In genomic region chr14:55629312-55629711, GRCm38 (mm10) we compare ENCODE assay signal across 9 mouse cellular contexts. TPM values are rescaled to one million over a fixed set of nuclear protein-coding genes. Genes with fewer than 3 reads are reported as not detected.
A peak's percentile ranks its signal among the peaks of the same experiment; 100 is the strongest.
DNase-seq lines count a peak whose midpoint lies in the region; ATAC-seq lines count a peak whose summit lies in the region.
"Had no signal": no experiment of that assay in that cellular context is flagged by ENCODE, and none has a peak within 500 bp of the region (broad histone marks: within the 10 kb centered on the region; RNA-seq: fewer than 3 reads in every experiment).

No protein-coding gene starts in this region.

- 0 out of 2 replicates have a peak, but pooled peaks cover 4% of the 10 kb centered on the region for H3K4me1 ChIP-seq in heart, embryonic 11.5 days (ENCODE audit: control insufficient read depth, insufficient read depth, low read length)
- H3K4me1 ChIP-seq in midbrain, embryonic 13.5 days (replicated peaks): peaks cover 5% of the 10 kb centered on the region

- H3K9me3 ChIP-seq in heart, embryonic 11.5 days (replicated peaks; ENCODE audit: control insufficient read depth, low read length): no peaks in the 10 kb centered on the region
- H3K9me3 ChIP-seq in midbrain, embryonic 13.5 days: no peaks in the 10 kb centered on the region
- H3K9me3 ChIP-seq: stomach, embryonic 15.5 days had no signal

- no peak overlapping the region for H3K4me3 ChIP-seq in heart, embryonic 11.5 days (ENCODE audit: low read depth, low read length)
- no peak overlapping the region for H3K4me3 ChIP-seq in midbrain, embryonic 13.5 days (replicated peaks)
- H3K4me3 ChIP-seq: stomach, embryonic 15.5 days had no signal

- WGBS in heart, embryonic 11.5 days (ENCODE audit: insufficient replicate concordance): 52% methylated on average over 5 of the region's 5 CpGs
- 49% methylated on average over 5 of the region's 5 CpGs for WGBS in midbrain, embryonic 13.5 days

- no peak overlapping the region for H3K27ac ChIP-seq in heart, embryonic 11.5 days (ENCODE audit: low read depth, low read length)
- H3K27ac ChIP-seq in midbrain, embryonic 13.5 days: no peak overlapping the region
- H3K27ac ChIP-seq: stomach, embryonic 15.5 days had no signal

- peaks cover 58% of the 10 kb centered on the region for H3K36me3 ChIP-seq in heart, embryonic 11.5 days (ENCODE audit: control insufficient read depth, insufficient read depth, low read length)
- H3K36me3 ChIP-seq in midbrain, embryonic 13.5 days: peaks cover 99% of the 10 kb centered on the region

- H3K4me2 ChIP-seq in heart, embryonic 11.5 days: no peak overlapping the region
- no peak overlapping the region for H3K4me2 ChIP-seq in midbrain, embryonic 13.5 days (replicated peaks)
- H3K4me2 ChIP-seq: stomach, embryonic 15.5 days had no signal

- H3K27me3 ChIP-seq in heart, embryonic 11.5 days (ENCODE audit: control insufficient read depth, insufficient read depth, low read length): no peaks in the 10 kb centered on the region
- H3K27me3 ChIP-seq in midbrain, embryonic 13.5 days: no peaks in the 10 kb centered on the region
- H3K27me3 ChIP-seq: stomach, embryonic 15.5 days had no signal

- DNase-seq in heart, adult 18-20 months: peak; percentile 37 to 76
- DNase-seq in urinary bladder, postnatal 14 days (ENCODE audit: low spot score): peak; percentile 50
- DNase-seq in urinary bladder, postnatal 10 days (ENCODE audit: low spot score): no peak
- peak; percentile 31 for DNase-seq in embryo, embryonic 11 days
- DNase-seq in kidney, postnatal 4 days: peak; percentile 73 to 76
- DNase-seq in retina, postnatal 1 day: peak; percentile 39

- H3K9ac ChIP-seq in heart, embryonic 11.5 days (ENCODE audit: low read depth, low read length): no peak overlapping the region
- H3K9ac ChIP-seq in midbrain, embryonic 13.5 days (replicated peaks): no peak overlapping the region
- H3K9ac ChIP-seq: stomach, embryonic 15.5 days had no signal

- ATAC-seq in heart, embryonic 11.5 days (replicated peaks; ENCODE audit: insufficient number of reproducible peaks, low FRiP score, low TSS enrichment): no peak
- ATAC-seq in midbrain, embryonic 13.5 days: no peak

RNA-seq across cellular contexts. Expression of gene Ipo4, which starts 6.4 kb away (rescaled TPM):
- total RNA-seq in heart, adult 18-20 months (2021): 10 to 100 TPM; 51.3 to 64.8 TPM
- 70.1 and 81.7 TPM in 2 replicates for polyA plus RNA-seq in heart, embryonic 11.5 days (2014; fragmentation: Nextera tagmentation; extraction: Ambion mirVana)
- polyA plus RNA-seq in midbrain, embryonic 13.5 days (2015; fragmentation: Nextera tagmentation; extraction: Ambion mirVana): 75.1 and 82.2 TPM in 2 replicates

RNA-seq across cellular contexts. Expression of gene Gm49378, which starts 8.4 kb away (rescaled TPM):
- 1 to 10 TPM; 1.4 to 2.3 TPM for total RNA-seq in heart, adult 18-20 months (2021)
- polyA plus RNA-seq in heart, embryonic 11.5 days (2014; fragmentation: Nextera tagmentation; extraction: Ambion mirVana): 1.9 and 4.2 TPM in 2 replicates
- 1.6 and 2.1 TPM in 2 replicates for polyA plus RNA-seq in midbrain, embryonic 13.5 days (2015; fragmentation: Nextera tagmentation; extraction: Ambion mirVana)

RNA-seq across cellular contexts. Expression of gene Rec8, which starts 11.5 kb away (rescaled TPM):
- total RNA-seq in heart, adult 18-20 months (2021): under 1 TPM; 0.22 to 0.62 TPM
- polyA plus RNA-seq in heart, embryonic 11.5 days (2014; fragmentation: Nextera tagmentation; extraction: Ambion mirVana): 8.8 and 14.1 TPM in 2 replicates
- polyA plus RNA-seq in midbrain, embryonic 13.5 days (2015; fragmentation: Nextera tagmentation; extraction: Ambion mirVana): 6.6 and 7.3 TPM in 2 replicates

RNA-seq across cellular contexts. Expression of gene Tm9sf1, which starts 14.3 kb away (rescaled TPM):
- total RNA-seq in heart, adult 18-20 months (2021): 10 to 100 TPM; 39.7 to 42.3 TPM
- 78.7 and 86.9 TPM in 2 replicates for polyA plus RNA-seq in heart, embryonic 11.5 days (2014; fragmentation: Nextera tagmentation; extraction: Ambion mirVana)
- polyA plus RNA-seq in midbrain, embryonic 13.5 days (2015; fragmentation: Nextera tagmentation; extraction: Ambion mirVana): 59.7 and 59.8 TPM in 2 replicates

RNA-seq across cellular contexts. Expression of gene Tssk4, which starts 20.7 kb away (rescaled TPM):
- under 1 TPM; 0.42 to 0.54 TPM for total RNA-seq in heart, adult 18-20 months (2021)
- 0.63 TPM in 2 replicates for polyA plus RNA-seq in heart, embryonic 11.5 days (2014; fragmentation: Nextera tagmentation; extraction: Ambion mirVana)
- polyA plus RNA-seq in midbrain, embryonic 13.5 days (2015; fragmentation: Nextera tagmentation; extraction: Ambion mirVana): 0.38 and 0.59 TPM in 2 replicates
